Mouse (Mus musculus): ENCODE results near the gene Psmb3. TPM values are rescaled to one million over a fixed set of nuclear protein-coding genes. Genes with fewer than 3 reads are reported as not detected.

Psmb3 gene
- polyA plus RNA-seq, 1 experiment from 2014 or later = 475 TPM

DNA sequence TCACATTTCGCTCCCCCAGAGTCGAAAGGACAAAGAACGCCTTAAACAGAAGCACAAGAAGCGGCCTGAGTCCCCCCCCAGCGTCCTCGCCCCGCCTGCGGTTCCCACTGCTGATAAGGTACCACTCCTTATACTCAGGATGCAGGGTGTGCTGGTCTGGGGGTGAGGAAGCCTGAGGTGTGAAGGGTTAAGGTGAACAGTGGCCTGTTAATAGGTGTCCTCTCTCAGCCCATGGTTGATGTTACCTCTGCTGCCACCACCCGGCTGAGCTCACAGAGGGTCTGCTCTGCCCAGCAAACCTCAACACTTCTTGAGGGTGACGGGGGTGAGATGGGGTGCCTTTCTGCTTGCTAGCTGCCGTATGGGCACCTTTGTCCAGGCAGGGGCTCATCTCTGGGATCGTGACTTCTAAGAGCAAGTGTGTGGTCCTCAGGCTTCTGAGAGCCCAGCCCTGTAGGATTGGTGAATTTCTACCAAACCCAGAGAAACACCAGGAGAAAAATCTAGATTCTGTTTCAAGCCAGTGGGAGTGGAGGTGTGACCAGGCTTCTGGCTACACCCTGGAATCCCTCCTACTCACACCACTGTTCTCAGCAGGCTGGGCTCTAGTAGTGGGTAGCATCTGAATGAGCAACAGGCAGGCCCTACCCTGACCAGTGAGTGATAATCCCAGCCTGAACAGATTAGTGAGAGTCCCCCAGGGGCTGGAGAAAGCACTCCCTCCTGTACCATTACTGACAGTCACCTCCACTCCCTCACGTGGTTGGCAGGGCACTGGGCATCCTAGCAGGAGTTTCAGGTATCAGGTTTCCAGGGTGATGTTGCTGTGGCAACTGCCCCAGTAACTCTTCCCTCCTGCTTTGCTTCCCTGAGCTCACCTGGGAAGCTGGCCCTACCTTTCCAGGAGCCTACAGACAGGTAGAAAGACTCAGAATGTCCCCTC, 32.7 kb upstream of the Psmb3 start:
- no peak for ATAC-seq (replicated peaks; ENCODE audit: low FRiP score)

GRCm38 (mm10) chr11:97671177-97671527, 32.0 kb upstream of the Psmb3 start:
- no peak overlapping the region for H3K9ac ChIP-seq
- no peak for ATAC-seq (replicated peaks; ENCODE audit: low FRiP score)
- no peak overlapping the region for H3K27ac ChIP-seq
- H3K4me3 ChIP-seq (replicated peaks) = no peak overlapping the region
- no peak overlapping the region for H3K4me2 ChIP-seq
- H3K9me3 ChIP-seq (replicated peaks) = no peaks in the 10 kb centered on the region
- 63% methylated on average over 2 of the region's 2 CpGs for WGBS
- peaks cover 35% of the 10 kb centered on the region for H3K4me1 ChIP-seq
- peaks cover 99% of the 10 kb centered on the region for H3K36me3 ChIP-seq
- no peaks in the 10 kb centered on the region for H3K27me3 ChIP-seq

More for the DNA sequence above, 32.7 kb upstream of the Psmb3 start:
- peaks cover 39% of the 10 kb centered on the region for H3K4me1 ChIP-seq
- no peaks in the 10 kb centered on the region for H3K9me3 ChIP-seq (replicated peaks)
- H3K4me3 ChIP-seq (replicated peaks) = no peak overlapping the region
- peak overlapping the region; percentile 66 for H3K27ac ChIP-seq
- no peak overlapping the region for H3K4me2 ChIP-seq
- H3K27me3 ChIP-seq = no peaks in the 10 kb centered on the region
- peaks cover 99% of the 10 kb centered on the region for H3K36me3 ChIP-seq
- WGBS = 63% methylated on average over 13 of the region's 13 CpGs
- H3K9ac ChIP-seq = no peak overlapping the region

GRCm38 (mm10) chr11:97673148-97673547, 30.1 kb upstream of the Psmb3 start:
- H3K36me3 ChIP-seq = peaks cover 100% of the 10 kb centered on the region
- H3K4me1 ChIP-seq = peaks cover 42% of the 10 kb centered on the region
- no peak for ATAC-seq (replicated peaks; ENCODE audit: low FRiP score)
- no peaks in the 10 kb centered on the region for H3K27me3 ChIP-seq
- no peak overlapping the region for H3K4me2 ChIP-seq
- H3K9me3 ChIP-seq (replicated peaks) = no peaks in the 10 kb centered on the region
- no peak overlapping the region for H3K9ac ChIP-seq
- 90% methylated on average over 11 of the region's 11 CpGs for WGBS
- no peak overlapping the region for H3K27ac ChIP-seq
- H3K4me3 ChIP-seq (replicated peaks) = no peak overlapping the region

DNA sequence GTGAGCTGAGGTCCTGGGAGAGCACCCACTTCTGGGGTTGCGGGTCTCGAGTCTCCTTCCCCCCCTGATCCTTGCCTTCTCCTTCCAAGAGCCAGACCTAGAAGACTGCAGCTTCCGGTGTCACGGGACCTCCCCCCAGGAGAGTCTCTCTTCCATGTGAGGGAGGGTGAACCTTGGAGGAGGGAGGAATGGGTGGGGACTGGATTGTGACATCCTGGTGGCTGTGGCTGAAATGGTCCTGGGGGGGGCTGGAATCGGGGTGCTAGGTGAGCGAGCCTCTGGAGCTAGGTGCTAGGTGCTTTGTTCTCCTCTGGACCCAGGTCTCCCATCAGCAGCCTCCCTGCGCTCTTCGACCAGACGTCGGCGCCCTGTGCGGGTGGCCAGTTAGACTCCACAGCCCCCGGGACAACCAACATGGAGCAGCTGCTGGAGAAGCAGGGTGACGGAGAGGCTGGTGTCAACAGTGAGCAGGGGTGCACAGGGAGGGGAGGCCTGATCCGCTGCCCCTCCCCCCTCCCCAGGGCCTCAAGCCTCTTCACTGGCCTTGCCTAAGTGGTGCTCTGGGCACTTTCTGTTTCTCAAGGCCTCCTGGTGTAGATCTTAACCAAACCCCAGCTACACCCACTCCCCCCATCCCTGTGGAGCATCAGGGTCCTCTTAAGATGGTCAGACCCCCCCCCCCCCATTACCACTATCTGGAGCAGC, 27.0 kb upstream of the Psmb3 start:
- no peak for ATAC-seq (replicated peaks; ENCODE audit: low FRiP score)
- Histone ChIP-seq H3K27ac (no peak overlapping the region), H3K4me2 (no peak overlapping the region), H3K4me1 (peaks cover 12% of the 10 kb centered on the region), H3K9ac (no peak overlapping the region), H3K4me3 (replicated peaks) (no peak overlapping the region), H3K9me3 (replicated peaks) (no peaks in the 10 kb centered on the region), H3K27me3 (no peaks in the 10 kb centered on the region), H3K36me3 (peaks cover 100% of the 10 kb centered on the region)
- WGBS = 84% methylated on average over 15 of the region's 15 CpGs

- H3K4me1 ChIP-seq = 0 out of 2 replicates have a peak, but pooled peaks cover 17% of the 10 kb centered on the region
- H3K4me2 ChIP-seq = no peak overlapping the region
- no peaks in the 10 kb centered on the region for H3K9me3 ChIP-seq (replicated peaks)
- no peaks in the 10 kb centered on the region for H3K27me3 ChIP-seq
- H3K36me3 ChIP-seq = peaks cover 100% of the 10 kb centered on the region
- no peak overlapping the region for H3K9ac ChIP-seq
- ATAC-seq (replicated peaks; ENCODE audit: low FRiP score) = no peak
- no peak overlapping the region for H3K4me3 ChIP-seq (replicated peaks)
- H3K27ac ChIP-seq = peak overlapping the region; percentile 34; the same call in 1 of the 2 replicates
- 59% methylated on average over 15 of the region's 15 CpGs for WGBS
Measured at GRCm38 (mm10) chr11:97677381-97677780, 25.8 kb upstream of the Psmb3 start.

DNA sequence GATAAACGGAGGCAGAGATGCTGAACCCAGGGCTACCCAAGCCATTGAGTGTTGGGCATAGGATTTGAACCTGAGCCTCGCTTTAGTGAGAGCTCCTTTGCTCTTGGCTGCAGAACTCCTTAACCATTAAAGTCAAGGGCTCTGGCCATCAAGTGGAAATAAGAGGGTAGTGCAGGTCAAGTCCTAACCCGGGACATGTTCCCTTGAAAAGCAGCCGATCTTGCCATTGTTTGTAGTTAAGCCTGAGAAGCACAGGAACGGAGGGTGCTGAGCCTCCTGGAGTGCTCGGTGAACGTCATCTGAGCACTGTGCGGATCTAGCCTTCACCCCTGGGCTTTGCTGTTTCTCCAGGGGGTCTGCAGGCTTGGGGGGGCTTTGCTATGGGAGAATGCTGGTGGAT, 25.4 kb upstream of the Psmb3 start:
- no peak overlapping the region for H3K9ac ChIP-seq
- no peak overlapping the region for H3K4me2 ChIP-seq
- no peak overlapping the region for H3K27ac ChIP-seq
- peaks cover 99% of the 10 kb centered on the region for H3K36me3 ChIP-seq
- no peak overlapping the region for H3K4me3 ChIP-seq (replicated peaks)
- H3K27me3 ChIP-seq = no peaks in the 10 kb centered on the region
- WGBS = 67% methylated on average over 8 of the region's 8 CpGs
- no peak for ATAC-seq (replicated peaks; ENCODE audit: low FRiP score)
- H3K9me3 ChIP-seq (replicated peaks) = no peaks in the 10 kb centered on the region
- 0 out of 2 replicates have a peak, but pooled peaks cover 20% of the 10 kb centered on the region for H3K4me1 ChIP-seq

DNA sequence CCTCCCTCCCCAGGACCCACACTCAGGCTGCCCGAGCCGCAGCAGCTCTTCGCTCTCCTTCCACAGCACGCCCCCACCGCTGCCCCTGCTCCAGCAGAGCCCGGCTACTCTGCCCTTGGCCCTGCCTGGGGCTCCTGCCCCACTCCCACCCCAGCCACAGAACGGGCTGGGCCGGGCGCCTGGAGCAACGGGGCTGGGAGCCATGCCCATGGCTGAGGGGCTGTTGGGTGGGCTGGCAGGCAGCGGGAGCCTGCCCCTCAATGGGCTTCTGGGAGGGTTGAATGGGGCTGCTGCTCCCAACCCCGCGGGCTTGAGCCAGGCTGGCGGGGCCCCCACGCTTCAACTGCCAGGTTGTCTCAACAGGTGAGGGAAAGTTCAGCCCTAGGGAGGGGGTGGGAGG, 24.9 kb upstream of the Psmb3 start:
- Histone ChIP-seq H3K9ac (no peak overlapping the region), H3K27ac (no peak overlapping the region), H3K27me3 (no peaks in the 10 kb centered on the region), H3K4me1 (0 out of 2 replicates have a peak, but pooled peaks cover 20% of the 10 kb centered on the region), H3K4me3 (replicated peaks) (no peak overlapping the region), H3K4me2 (no peak overlapping the region), H3K36me3 (peaks cover 95% of the 10 kb centered on the region), H3K9me3 (replicated peaks) (no peaks in the 10 kb centered on the region)
- 90% methylated on average over 15 of the region's 15 CpGs for WGBS
- ATAC-seq (replicated peaks; ENCODE audit: low FRiP score) = no peak

GRCm38 (mm10) chr11:97680430-97680829, 22.8 kb upstream of the Psmb3 start:
- H3K9me3 ChIP-seq (replicated peaks) = no peaks in the 10 kb centered on the region
- peaks cover 37% of the 10 kb centered on the region for H3K4me1 ChIP-seq
- no peak overlapping the region for H3K4me2 ChIP-seq
- WGBS = 77% methylated on average over 12 of the region's 12 CpGs
- peaks cover 76% of the 10 kb centered on the region for H3K36me3 ChIP-seq
- ATAC-seq (replicated peaks; ENCODE audit: low FRiP score) = no peak
- H3K4me3 ChIP-seq (replicated peaks) = no peak overlapping the region
- H3K27ac ChIP-seq = no peak overlapping the region
- H3K9ac ChIP-seq = no peak overlapping the region
- H3K27me3 ChIP-seq = no peaks in the 10 kb centered on the region

DNA sequence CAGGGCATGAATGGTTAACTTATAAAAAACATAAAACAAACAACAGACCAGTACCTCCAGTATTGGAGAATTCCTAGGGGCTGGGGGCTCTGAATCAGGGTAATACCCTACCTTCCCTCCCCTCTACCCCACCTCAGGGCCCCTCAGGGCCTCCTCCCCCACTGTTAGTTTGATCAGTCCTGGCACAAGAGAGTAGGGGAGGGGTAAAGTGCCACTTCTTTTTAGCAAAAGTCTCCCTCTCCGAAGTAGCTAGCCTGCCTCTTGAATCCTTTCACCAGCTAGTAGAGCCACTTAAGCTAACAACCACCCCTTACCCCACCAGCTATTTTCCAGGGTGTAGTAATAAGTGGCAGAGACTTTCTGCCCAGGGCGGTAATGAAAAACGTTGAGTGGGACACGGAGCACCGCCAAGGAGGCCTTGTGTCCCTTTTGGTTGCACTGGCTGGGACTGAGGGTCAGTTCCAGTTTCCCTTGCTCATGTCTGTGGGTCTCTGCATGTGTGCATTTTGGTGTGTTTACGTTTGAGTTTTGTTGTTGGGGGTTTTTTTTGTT, 20.6 kb upstream of the Psmb3 start:
- peaks cover 55% of the 10 kb centered on the region for H3K36me3 ChIP-seq
- peaks cover 48% of the 10 kb centered on the region for H3K4me1 ChIP-seq
- no peaks in the 10 kb centered on the region for H3K9me3 ChIP-seq (replicated peaks)
- WGBS = 78% methylated on average over 6 of the region's 6 CpGs
- no peak overlapping the region for H3K9ac ChIP-seq
- H3K27ac ChIP-seq = 0 out of 2 replicates have a peak overlapping the region, but pooled peaks have one; percentile 3
- no peak for ATAC-seq (replicated peaks; ENCODE audit: low FRiP score)
- H3K27me3 ChIP-seq = no peaks in the 10 kb centered on the region
- H3K4me3 ChIP-seq (replicated peaks) = no peak overlapping the region
- no peak overlapping the region for H3K4me2 ChIP-seq

GRCm38 (mm10) chr11:97684063-97684680, 19.0 kb upstream of the Psmb3 start:
- Histone ChIP-seq H3K4me2 (no peak overlapping the region), H3K27ac (no peak overlapping the region; the same call in 1 of the 2 replicates), H3K36me3 (peaks cover 54% of the 10 kb centered on the region), H3K9ac (no peak overlapping the region), H3K9me3 (replicated peaks) (no peaks in the 10 kb centered on the region), H3K4me3 (replicated peaks) (no peak overlapping the region), H3K4me1 (peaks cover 47% of the 10 kb centered on the region), H3K27me3 (no peaks in the 10 kb centered on the region)
- no peak for ATAC-seq (replicated peaks; ENCODE audit: low FRiP score)
- 76% methylated on average over 6 of the region's 6 CpGs for WGBS

DNA sequence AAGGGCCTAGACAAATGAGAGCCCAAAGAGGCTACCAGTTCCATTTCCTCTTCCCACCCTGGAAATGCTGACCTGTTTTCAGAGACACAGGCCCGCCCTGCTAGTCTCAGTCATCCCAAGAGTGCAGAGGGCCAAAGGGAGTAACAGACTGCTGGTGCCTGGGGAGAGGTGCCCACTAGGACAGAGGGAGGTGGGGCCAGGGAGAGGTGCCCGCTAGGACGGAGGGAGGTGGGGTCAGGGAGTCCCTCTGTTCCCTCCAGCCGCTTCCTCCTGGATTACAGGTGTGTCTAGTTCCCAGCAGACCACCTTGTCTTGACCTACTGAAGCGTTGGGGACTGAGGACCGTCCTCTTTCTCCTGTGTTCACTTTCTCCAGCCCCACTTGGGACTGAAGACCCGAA, 18.4 kb upstream of the Psmb3 start:
- H3K4me3 ChIP-seq (replicated peaks) = no peak overlapping the region
- H3K9me3 ChIP-seq (replicated peaks) = no peaks in the 10 kb centered on the region
- H3K27me3 ChIP-seq = no peaks in the 10 kb centered on the region
- WGBS = 26% methylated on average over 7 of the region's 7 CpGs
- H3K4me2 ChIP-seq = peak overlapping the region; percentile 68; the same call in 1 of the 2 replicates
- H3K4me1 ChIP-seq = peaks cover 47% of the 10 kb centered on the region
- no peak for ATAC-seq (replicated peaks; ENCODE audit: low FRiP score)
- H3K9ac ChIP-seq = no peak overlapping the region
- H3K27ac ChIP-seq = peak overlapping the region; percentile 80
- peaks cover 54% of the 10 kb centered on the region for H3K36me3 ChIP-seq
